Mouse (Mus musculus) embryo, embryonic 11.5 days (tissue): ENCODE measurements around the gene Rhod.
A peak's percentile ranks its signal among the peaks of the same experiment; 100 is the strongest.
"Not testable (repeated sequence)": the region's sequence is repeated elsewhere in the genome, so short reads cannot be mapped to it uniquely, and the experiment has no call there.

Experiments used
- DNase-seq: peaks from one replicate; pipeline ENCODE4 v3.0.0-alpha.2; 2012; ENCODE audit warnings: low read depth, low spot score

The Rhod gene

GRCm38 (mm10) chr19:4409062-4409461 is 30.2 kb downstream of the Rhod start:
- DNase-seq: no peak

- DNase-seq: no peak
Observed at GRCm38 (mm10) chr19:4404840-4405239, 34.4 kb downstream of the Rhod start.

GRCm38 (mm10) chr19:4398959-4399358 is 40.3 kb downstream of the Rhod start:
- no peak for DNase-seq

- DNase-seq: no peak
Observed at GRCm38 (mm10) chr19:4398630-4398948, 40.6 kb downstream of the Rhod start.

GRCm38 (mm10) chr19:4397798-4398629 is 41.2 kb downstream of the Rhod start, which contains the start of gene Kdm2a:
Gene Kdm2a, minus strand, starts transcription at chr19:4398285.
- DNase-seq: peak; percentile 34

GRCm38 (mm10) chr19:4396998-4397797 is 42.0 kb downstream of the Rhod start:
- DNase-seq: peak; percentile 98

GRCm38 (mm10) chr19:4396081-4396997 is 42.9 kb downstream of the Rhod start:
- DNase-seq: no peak

GRCm38 (mm10) chr19:4387276-4387675 is 52.0 kb downstream of the Rhod start:
- no peak for DNase-seq

- no peak for DNase-seq
Observed at GRCm38 (mm10) chr19:4385026-4385425, 54.2 kb downstream of the Rhod start.

GRCm38 (mm10) chr19:4384322-4384721 is 54.9 kb downstream of the Rhod start:
- DNase-seq: no peak

GRCm38 (mm10) chr19:4383306-4383705 is 55.9 kb downstream of the Rhod start:
- DNase-seq: no peak

GRCm38 (mm10) chr19:4382303-4382702 is 56.9 kb downstream of the Rhod start:
- DNase-seq: not testable (repeated sequence)
